Mouse (Mus musculus) lung, embryonic 14.5 days (tissue): ENCODE results near the gene Gm867. TPM values are rescaled to one million over a fixed set of nuclear protein-coding genes. Genes with fewer than 3 reads are reported as not detected.

Experiments
- ATAC-seq: fragments of 200-750 bp; cut with Nextera tagmentation; 2 replicates; pipeline ENCODE4 v1.8.0; 2017; ENCODE audit warnings: mild to moderate bottlenecking, moderate TSS enrichment, moderate library complexity; ENCODE audit not compliant: insufficient read depth
- DNase-seq: peaks from one replicate; pipeline ENCODE4 v3.0.0-alpha.2; 2015
- H3K27ac ChIP-seq: fragments of 300-500 bp; sonication (generic); 2 replicates; pipeline ENCODE4 v1.5.1; 2014; ENCODE audit warnings: low read depth, mild to moderate bottlenecking, moderate library complexity
- H3K27me3 ChIP-seq: fragments of 300-500 bp; sonication (generic); 2 replicates; pipeline ENCODE4 v1.6.1; 2014; ENCODE audit warnings: low read length, control low read depth; ENCODE audit not compliant: insufficient read depth
- H3K36me3 ChIP-seq: fragments of 300-500 bp; sonication (generic); 2 replicates; pipeline ENCODE4 v1.6.1; 2014; ENCODE audit warnings: control low read depth; ENCODE audit not compliant: insufficient read depth
- H3K4me1 ChIP-seq: fragments of 300-500 bp; sonication (generic); 2 replicates; pipeline ENCODE4 v1.6.1; 2014; ENCODE audit warnings: antibody characterized with exemption, control low read depth; ENCODE audit not compliant: insufficient read depth
- H3K4me2 ChIP-seq: fragments of 300-500 bp; sonication (generic); 2 replicates; pipeline ENCODE4 v1.6.1; 2014; ENCODE audit warnings: mild to moderate bottlenecking
- H3K4me3 ChIP-seq: fragments of 300-500 bp; sonication (generic); 2 replicates; pipeline ENCODE4 v1.5.1; 2014; ENCODE audit warnings: low read depth, low read length
- H3K9ac ChIP-seq: fragments of 300-500 bp; sonication (generic); 2 replicates; pipeline ENCODE4 v1.6.1; 2014
- H3K9me3 ChIP-seq: fragments of 300-500 bp; sonication (generic); 2 replicates; pipeline ENCODE4 v1.6.1; 2016; ENCODE audit warnings: low read depth, low read length, control low read depth
- CTCF ChIP-seq: IDR thresholded peaks from 2 replicates; pipeline ENCODE4 v1.5.1; 2016; ENCODE audit warnings: antibody characterized with exemption, low read depth
- WGBS: fragments of 180-500 bp; shearing (Covaris S2); extraction: QIAGEN DNeasy Blood & Tissue Kit; methylation state at CpG from one replicate; pipeline ENCODE4 v1.1.7; 2014; 5-methylcytosine and 5-hydroxymethylcytosine counted together
- polyA plus RNA-seq: library from polyadenylated mRNA; unstranded; fragments of >200 nt; fragmentation: Nextera tagmentation; extraction: Ambion mirVana; gene quantifications from 2 replicates; pipeline ENCODE4 v1.2.1, GENCODE M21; 2014

Gm867 gene
- 0.30 and 0.39 TPM in 2 replicates for polyA plus RNA-seq

GRCm38 (mm10) chr10:75940520-75940919, at the start of gene Gm867:
TSS of gene Gm867 (minus strand) at chr10:75940672.
- no peaks in the 10 kb centered on the region for H3K9me3 ChIP-seq
- H3K27me3 ChIP-seq, result peaks cover 13% of the 10 kb centered on the region
- WGBS, result 70% methylated on average over 5 of the region's 5 CpGs
- H3K4me3 ChIP-seq, result peak within 1 kb of the TSS; percentile 17; the same call in 1 of the 2 replicates
- no peak within 1 kb of the TSS for H3K4me2 ChIP-seq
- H3K9ac ChIP-seq, result no peak within 1 kb of the TSS
- DNase-seq, result no peak
- TF ChIP-seq CTCF, result no peak
- H3K27ac ChIP-seq, result no peak within 1 kb of the TSS; the same call in 1 of the 2 replicates
- H3K36me3 ChIP-seq, result no peaks in the 10 kb centered on the region
- no peaks in the 10 kb centered on the region; the same call in 1 of the 2 replicates for H3K4me1 ChIP-seq
- ATAC-seq, result no peak

- Histone ChIP-seq H3K27me3 (no peaks in the 10 kb centered on the region), H3K4me1 (no peaks in the 10 kb centered on the region), H3K4me3 (no peak overlapping the region), H3K27ac (no peak overlapping the region), H3K9me3 (no peaks in the 10 kb centered on the region), H3K36me3 (no peaks in the 10 kb centered on the region), H3K4me2 (no peak overlapping the region), H3K9ac (no peak overlapping the region)
- TF ChIP-seq CTCF, result no peak
- 80% methylated on average over 3 of the region's 3 CpGs for WGBS
- DNase-seq, result no peak
- no peak for ATAC-seq
These were observed 39.0 kb upstream of the Gm867 start for GRCm38 (mm10) chr10:75979432-75979831.

- H3K4me1 ChIP-seq, result no peaks in the 10 kb centered on the region
- no peak overlapping the region for H3K4me3 ChIP-seq
- no peak overlapping the region for H3K9ac ChIP-seq
- DNase-seq (no peak), ATAC-seq (no peak)
- H3K9me3 ChIP-seq, result no peaks in the 10 kb centered on the region
- H3K4me2 ChIP-seq, result no peak overlapping the region
- no peak for TF ChIP-seq CTCF
- no peaks in the 10 kb centered on the region for H3K36me3 ChIP-seq
- 68% methylated on average over 5 of the region's 5 CpGs for WGBS
- H3K27ac ChIP-seq, result no peak overlapping the region
- H3K27me3 ChIP-seq, result no peaks in the 10 kb centered on the region
These were observed 38.3 kb upstream of the Gm867 start for GRCm38 (mm10) chr10:75978835-75979157.

- no peak for TF ChIP-seq CTCF
These were observed 37.8 kb upstream of the Gm867 start for GRCm38 (mm10) chr10:75978119-75978834.

GRCm38 (mm10) chr10:75975216-75975615, 34.7 kb upstream of the Gm867 start:
- 70% methylated on average over 5 of the region's 5 CpGs for WGBS
- TF ChIP-seq CTCF, result peak; percentile 73
- Histone ChIP-seq H3K4me3 (no peak overlapping the region), H3K4me1 (no peaks in the 10 kb centered on the region), H3K27me3 (no peaks in the 10 kb centered on the region), H3K27ac (no peak overlapping the region), H3K9me3 (no peaks in the 10 kb centered on the region), H3K4me2 (no peak overlapping the region), H3K36me3 (no peaks in the 10 kb centered on the region), H3K9ac (no peak overlapping the region)
- peak; percentile 40 for DNase-seq
- ATAC-seq, result no peak

More at GRCm38 (mm10) chr10:75978119-75978834, 37.8 kb upstream of the Gm867 start:
- no peak for ATAC-seq
- peak; percentile 18 for DNase-seq
- Histone ChIP-seq H3K36me3 (no peaks in the 10 kb centered on the region), H3K4me3 (no peak overlapping the region), H3K4me1 (no peaks in the 10 kb centered on the region), H3K9ac (no peak overlapping the region), H3K27me3 (no peaks in the 10 kb centered on the region), H3K4me2 (no peak overlapping the region), H3K9me3 (no peaks in the 10 kb centered on the region), H3K27ac (no peak overlapping the region)
- whole genome bisulfite sequencing, result 33% methylated on average over 10 of the region's 10 CpGs

GRCm38 (mm10) chr10:75973846-75974245, 33.4 kb upstream of the Gm867 start:
- no peak for ATAC-seq
- no peak overlapping the region for H3K4me3 ChIP-seq
- no peaks in the 10 kb centered on the region for H3K4me1 ChIP-seq
- H3K36me3 ChIP-seq, result no peaks in the 10 kb centered on the region
- no peaks in the 10 kb centered on the region for H3K9me3 ChIP-seq
- no peak for TF ChIP-seq CTCF
- H3K4me2 ChIP-seq, result no peak overlapping the region
- no peak overlapping the region for H3K27ac ChIP-seq
- no peak overlapping the region for H3K9ac ChIP-seq
- no peak for DNase-seq
- H3K27me3 ChIP-seq, result no peaks in the 10 kb centered on the region
- WGBS, result 81% methylated on average over 10 of the region's 10 CpGs

- Histone ChIP-seq H3K4me3 (0 out of 2 replicates have a peak within 1 kb of the TSS, but pooled peaks have one; percentile 8), H3K4me1 (0 out of 2 replicates have a peak, but pooled peaks cover 4% of the 10 kb centered on the region), H3K9ac (no peak within 1 kb of the TSS), H3K9me3 (no peaks in the 10 kb centered on the region), H3K4me2 (peak within 1 kb of the TSS; percentile 48), H3K36me3 (no peaks in the 10 kb centered on the region), H3K27ac (no peak within 1 kb of the TSS), H3K27me3 (peaks cover 15% of the 10 kb centered on the region; the same call in 1 of the 2 replicates)
- ATAC-seq (no peak), DNase-seq (no peak)
- TF ChIP-seq CTCF, result no peak
- WGBS, result 28% methylated on average over 20 of the region's 20 CpGs
These were observed 13.9 kb upstream of the Gm867 start, which contains the start of gene Gm5134 for GRCm38 (mm10) chr10:75954381-75954811. TSS of gene Gm5134 (plus strand) at chr10:75954514.
